Mouse (Mus musculus) heart, adult 2 months (tissue): ENCODE measurements around the gene Tchp. TPM values are rescaled to one million over a fixed set of nuclear protein-coding genes. Genes with fewer than 3 reads are reported as not detected.

Source experiments
- DNase-seq, 2 experiments: peaks; one replicate each; pipeline ENCODE4 v3.0.0; 2021
- H3K27ac ChIP-seq: fragments of 200-600 bp; 2 replicates; pipeline ENCODE4 v1.8.1; 2022
- H3K27me3 ChIP-seq: fragments of 200-500 bp; 2 replicates; pipeline ENCODE4 v1.6.1; 2012; ENCODE audit warnings: mild to moderate bottlenecking, low read length, inconsistent platforms, mixed read lengths; ENCODE audit not compliant: control insufficient read depth, insufficient read depth
- H3K36me3 ChIP-seq: fragments of 200-500 bp; 2 replicates; pipeline ENCODE4 v1.6.1; 2012; ENCODE audit warnings: low read length, inconsistent platforms; ENCODE audit not compliant: control insufficient read depth, insufficient read depth
- H3K4me1 ChIP-seq: fragments of 200-500 bp; 2 replicates; pipeline ENCODE4 v1.6.1; 2011; ENCODE audit warnings: low read length; ENCODE audit not compliant: control insufficient read depth, insufficient read depth
- H3K4me3 ChIP-seq: fragments of 200-600 bp; 2 replicates; pipeline ENCODE4 v1.8.1; 2022
- H3K79me2 ChIP-seq: fragments of 200-500 bp; replicated peaks from 2 replicates; pipeline ENCODE4 v1.6.1; 2012; ENCODE audit warnings: mild to moderate bottlenecking, inconsistent platforms, low read length, moderate library complexity, mixed read lengths; ENCODE audit not compliant: control insufficient read depth, insufficient read depth
- H3K9ac ChIP-seq: fragments of 200-500 bp; 2 replicates; pipeline ENCODE4 v1.6.1; 2012; ENCODE audit warnings: low read depth, mild to moderate bottlenecking, control low read depth, inconsistent platforms, low read length, mixed read lengths
- CTCF ChIP-seq: fragments of 200-600 bp; IDR thresholded peaks from 2 replicates; pipeline ENCODE4 v1.8.1; 2022; ENCODE audit warnings: antibody characterized with exemption, mild to moderate bottlenecking, moderate library complexity
- EP300 ChIP-seq: fragments of 200-500 bp; IDR thresholded peaks from 2 replicates; pipeline ENCODE4 v1.6.1; 2011; ENCODE audit warnings: low read depth, low read length, control low read depth; ENCODE audit not compliant: insufficient read depth
- POLR2A ChIP-seq: fragments of 200-500 bp; IDR thresholded peaks from 2 replicates; pipeline ENCODE4 v1.6.1; 2011; ENCODE audit warnings: mild to moderate bottlenecking, low read depth, low read length, control low read depth; ENCODE audit not compliant: insufficient read depth
- WGBS: fragments of 180-500 bp; shearing (Covaris S2); methylation state at CpG from one replicate; pipeline ENCODE4 v1.1.7; 2018; 5-methylcytosine and 5-hydroxymethylcytosine counted together
- intact Hi-C: fragments of 180-260 bp; cut with DNase I; formaldehyde crosslinking; loops from one replicate; pipeline ENCODE4 v1.15.1; 2025
- polyA plus RNA-seq: library from polyadenylated mRNA; depleted of rRNA; stranded (reverse); fragments of >200 nt; gene quantifications from 2 replicates; pipeline ENCODE4 v1.2.3, GENCODE M21; 2012
- total RNA-seq, 2 experiments: library from RNA; stranded (reverse); gene quantifications; 2 replicates each; pipeline ENCODE4 v1.2.3; 2021

Gene Tchp
- total and polyA plus RNA-seq, 3 experiments, result 3.4 to 6.1 (median 4.0) TPM

GRCm38 (mm10) chr5:114722846-114723245, 15.3 kb downstream of the Tchp start:
- Histone ChIP-seq H3K27ac (no peak overlapping the region; the same call in 1 of the 2 replicates), H3K4me3 (no peak overlapping the region), H3K36me3 (no peaks in the 10 kb centered on the region), H3K79me2 (no peaks in the 10 kb centered on the region), H3K27me3 (no peaks in the 10 kb centered on the region), H3K9ac (no peak overlapping the region), H3K4me1 (no peaks in the 10 kb centered on the region; the same call in 1 of the 2 replicates)
- 61% methylated on average over 13 of the region's 13 CpGs for WGBS
- intact Hi-C loops, result no loop called here
- DNase-seq, result peak in 1 of 2 experiments; percentile 41
- TF ChIP-seq EP300, result no peak
- no peak for TF ChIP-seq CTCF
- no peak for TF ChIP-seq POLR2A

- no peaks in the 10 kb centered on the region for H3K4me1 ChIP-seq
- no peak for TF ChIP-seq POLR2A
- TF ChIP-seq CTCF, result no peak
- TF ChIP-seq EP300, result no peak
- WGBS, result 62% methylated on average over 10 of the region's 10 CpGs
- no peak overlapping the region for H3K4me3 ChIP-seq
- no peaks in the 10 kb centered on the region for H3K79me2 ChIP-seq
- no peak overlapping the region for H3K9ac ChIP-seq
- no peak overlapping the region for H3K27ac ChIP-seq
- H3K27me3 ChIP-seq, result no peaks in the 10 kb centered on the region
- peak in 1 of 2 experiments; percentile 56 for DNase-seq
- H3K36me3 ChIP-seq, result no peaks in the 10 kb centered on the region
- intact Hi-C loops, result no loop called here
Observed at GRCm38 (mm10) chr5:114728160-114728559, 20.6 kb downstream of the Tchp start.

- Histone ChIP-seq H3K79me2 (no peaks in the 10 kb centered on the region), H3K36me3 (no peaks in the 10 kb centered on the region), H3K27me3 (no peaks in the 10 kb centered on the region), H3K4me3 (no peak overlapping the region), H3K4me1 (no peaks in the 10 kb centered on the region), H3K27ac (no peak overlapping the region), H3K9ac (no peak overlapping the region)
- TF ChIP-seq EP300 (0 out of 2 replicates have a peak, but pooled peaks have one; percentile 17), POLR2A (no peak), CTCF (no peak)
- DNase-seq, result peak in 1 of 2 experiments; percentile 37
- intact Hi-C loops, result no loop called here
- WGBS, result 54% methylated on average over 10 of the region's 10 CpGs
Observed at GRCm38 (mm10) chr5:114730129-114730528, 22.6 kb downstream of the Tchp start.

- Histone ChIP-seq H3K27me3 (no peaks in the 10 kb centered on the region), H3K9ac (no peak overlapping the region), H3K27ac (no peak overlapping the region), H3K4me1 (no peaks in the 10 kb centered on the region), H3K79me2 (no peaks in the 10 kb centered on the region), H3K4me3 (no peak overlapping the region), H3K36me3 (no peaks in the 10 kb centered on the region)
- DNase-seq, result no peak
- intact Hi-C loops, result no loop called here
- TF ChIP-seq POLR2A (no peak), CTCF (peak; percentile 27; the same call in 1 of the 2 replicates)
- WGBS, result 70% methylated on average over 6 of the region's 6 CpGs
Observed at GRCm38 (mm10) chr5:114731498-114731897, 23.9 kb downstream of the Tchp start.

- 88% methylated on average over 15 of the region's 15 CpGs for WGBS
- Histone ChIP-seq H3K79me2 (no peaks in the 10 kb centered on the region), H3K36me3 (no peaks in the 10 kb centered on the region), H3K9ac (no peak overlapping the region), H3K4me1 (no peaks in the 10 kb centered on the region), H3K27ac (no peak overlapping the region), H3K4me3 (no peak overlapping the region), H3K27me3 (no peaks in the 10 kb centered on the region)
- intact Hi-C loops, result no loop called here
- no peak for TF ChIP-seq CTCF
- no peak for TF ChIP-seq EP300
- DNase-seq, result no peak
Observed at GRCm38 (mm10) chr5:114731969-114732368, 24.4 kb downstream of the Tchp start.

- intact Hi-C loops, result no loop called here
- Histone ChIP-seq H3K36me3 (peaks cover 6% of the 10 kb centered on the region; the same call in 1 of the 2 replicates), H3K27ac (no peak overlapping the region), H3K27me3 (no peaks in the 10 kb centered on the region), H3K4me1 (peaks cover 8% of the 10 kb centered on the region), H3K4me3 (no peak overlapping the region), H3K79me2 (no peaks in the 10 kb centered on the region), H3K9ac (no peak overlapping the region)
- DNase-seq, result no peak
- TF ChIP-seq CTCF, result no peak
- no peak for TF ChIP-seq EP300
- no peak for TF ChIP-seq POLR2A
- 92% methylated on average over 15 of the region's 15 CpGs for WGBS
Observed at GRCm38 (mm10) chr5:114733606-114734005, 26.0 kb downstream of the Tchp start.
